Mouse (Mus musculus) testis, adult 2 months (tissue): ENCODE results near the gene Sec1. TPM values are rescaled to one million over a fixed set of nuclear protein-coding genes. Genes with fewer than 3 reads are reported as not detected.

ENCODE experiments used
- H3K27ac ChIP-seq: fragments of 200-500 bp; 2 replicates; pipeline ENCODE4 v1.5.1; 2012; ENCODE audit warnings: low read depth, low read length; ENCODE audit not compliant: control insufficient read depth, insufficient read depth
- H3K27me3 ChIP-seq: fragments of 200-500 bp; 2 replicates; pipeline ENCODE4 v1.6.1; 2012; ENCODE audit warnings: mild to moderate bottlenecking, low read length, moderate library complexity; ENCODE audit not compliant: control insufficient read depth, insufficient read depth
- H3K36me3 ChIP-seq: fragments of 200-500 bp; 2 replicates; pipeline ENCODE4 v1.6.1; 2012; ENCODE audit warnings: mild to moderate bottlenecking, low read length; ENCODE audit not compliant: control insufficient read depth, insufficient read depth
- H3K4me1 ChIP-seq: fragments of 200-500 bp; 2 replicates; pipeline ENCODE4 v1.6.1; 2012; ENCODE audit warnings: low read length; ENCODE audit not compliant: control insufficient read depth, insufficient read depth
- H3K4me3 ChIP-seq: fragments of 200-500 bp; 2 replicates; pipeline ENCODE4 v1.5.1; 2012; ENCODE audit warnings: low read depth, mild to moderate bottlenecking, low read length, moderate library complexity, mixed read lengths; ENCODE audit not compliant: control insufficient read depth
- CTCF ChIP-seq: fragments of 200-500 bp; IDR thresholded peaks from 2 replicates; pipeline ENCODE4 v1.5.1; 2012; ENCODE audit warnings: low read depth, mild to moderate bottlenecking, inconsistent platforms, low read length, moderate library complexity; ENCODE audit not compliant: control insufficient read depth, insufficient read depth, insufficient replicate concordance
- POLR2A ChIP-seq: fragments of 200-500 bp; IDR thresholded peaks from 2 replicates; pipeline ENCODE4 v1.6.1; 2012; ENCODE audit warnings: low read depth, mild to moderate bottlenecking, inconsistent platforms, low read length, moderate library complexity; ENCODE audit not compliant: control insufficient read depth
- polyA plus RNA-seq: library from polyadenylated mRNA; depleted of rRNA; stranded (reverse); fragments of >200 nt; gene quantifications from 2 replicates; pipeline ENCODE4 v1.2.3, GENCODE M21; 2012; rRNA removed

Sec1 gene
- polyA plus RNA-seq, 1 experiment, result 61.0 TPM

- TF ChIP-seq CTCF, result no peak
- no peak for TF ChIP-seq POLR2A
- Histone ChIP-seq H3K27me3 (no peaks in the 10 kb centered on the region), H3K4me3 (no peak overlapping the region), H3K4me1 (peaks cover 14% of the 10 kb centered on the region), H3K27ac (no peak overlapping the region), H3K36me3 (no peaks in the 10 kb centered on the region)
Measured at GRCm38 (mm10) chr7:45637710-45638109, 56.5 kb downstream of the Sec1 start.

DNA sequence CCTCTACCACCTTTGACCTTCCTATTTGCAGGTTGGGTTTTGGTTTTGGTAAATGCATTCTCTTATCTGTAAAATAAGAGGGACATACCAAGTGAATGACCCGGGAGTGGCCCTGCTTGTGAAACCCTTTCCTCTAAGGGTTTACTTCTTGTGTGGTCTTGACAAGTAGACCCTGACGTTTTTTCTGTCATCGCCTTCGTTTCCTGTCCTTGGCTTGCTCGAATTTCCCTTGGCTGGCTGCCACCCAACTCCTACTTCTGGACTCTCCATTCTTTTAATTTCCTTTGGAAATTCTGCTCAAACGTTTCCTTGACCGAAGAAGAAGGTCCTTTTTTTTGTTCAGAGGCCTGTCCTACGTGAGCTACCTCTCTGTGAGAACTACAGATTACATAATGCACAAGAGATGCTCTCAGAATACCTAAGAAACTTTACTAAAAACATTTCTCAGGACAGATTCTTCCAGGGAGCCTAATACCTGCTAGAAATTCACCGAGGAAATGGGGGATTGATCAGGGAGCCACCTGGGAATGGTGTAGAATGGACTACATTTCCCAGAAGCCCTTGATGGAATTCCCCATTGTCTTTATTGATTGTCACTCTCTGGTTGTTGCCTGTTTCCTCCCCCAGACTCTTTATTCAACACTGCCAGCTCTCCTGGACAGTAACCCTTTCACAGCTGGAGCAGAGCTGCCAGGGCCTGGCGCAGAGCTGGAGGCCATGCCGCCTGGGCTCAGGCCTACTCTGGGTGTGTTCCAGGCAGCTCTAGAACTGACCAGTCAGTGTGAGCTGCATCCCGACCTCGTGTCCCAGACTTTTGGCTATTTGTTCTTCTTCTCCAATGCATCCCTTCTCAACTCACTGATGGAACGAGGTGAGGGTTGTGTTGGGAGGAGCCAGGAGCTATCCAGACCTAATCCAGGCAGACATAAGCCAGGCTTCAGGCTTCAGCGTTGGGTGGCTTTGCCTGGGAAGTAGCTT is 58.2 kb downstream of the Sec1 start:
- TF ChIP-seq POLR2A, result no peak
- no peak for TF ChIP-seq CTCF
- H3K36me3 ChIP-seq, result no peaks in the 10 kb centered on the region
- H3K4me1 ChIP-seq, result peaks cover 17% of the 10 kb centered on the region
- H3K27me3 ChIP-seq, result no peaks in the 10 kb centered on the region
- H3K4me3 ChIP-seq, result no peak overlapping the region
- no peak overlapping the region for H3K27ac ChIP-seq

GRCm38 (mm10) chr7:45634946-45635681 is 59.1 kb downstream of the Sec1 start:
- Histone ChIP-seq H3K36me3 (no peaks in the 10 kb centered on the region), H3K4me1 (peaks cover 19% of the 10 kb centered on the region), H3K4me3 (no peak overlapping the region), H3K27ac (no peak overlapping the region), H3K27me3 (no peaks in the 10 kb centered on the region)
- TF ChIP-seq CTCF (no peak), POLR2A (no peak)

- Histone ChIP-seq H3K4me3 (no peak overlapping the region; the same call in 1 of the 2 replicates), H3K36me3 (no peaks in the 10 kb centered on the region), H3K27me3 (no peaks in the 10 kb centered on the region), H3K27ac (no peak overlapping the region), H3K4me1 (peaks cover 23% of the 10 kb centered on the region)
- TF ChIP-seq CTCF, result peak; percentile 15; the same call in 1 of the 2 replicates
- no peak for TF ChIP-seq POLR2A
Measured at GRCm38 (mm10) chr7:45632499-45632898, 61.7 kb downstream of the Sec1 start.

DNA sequence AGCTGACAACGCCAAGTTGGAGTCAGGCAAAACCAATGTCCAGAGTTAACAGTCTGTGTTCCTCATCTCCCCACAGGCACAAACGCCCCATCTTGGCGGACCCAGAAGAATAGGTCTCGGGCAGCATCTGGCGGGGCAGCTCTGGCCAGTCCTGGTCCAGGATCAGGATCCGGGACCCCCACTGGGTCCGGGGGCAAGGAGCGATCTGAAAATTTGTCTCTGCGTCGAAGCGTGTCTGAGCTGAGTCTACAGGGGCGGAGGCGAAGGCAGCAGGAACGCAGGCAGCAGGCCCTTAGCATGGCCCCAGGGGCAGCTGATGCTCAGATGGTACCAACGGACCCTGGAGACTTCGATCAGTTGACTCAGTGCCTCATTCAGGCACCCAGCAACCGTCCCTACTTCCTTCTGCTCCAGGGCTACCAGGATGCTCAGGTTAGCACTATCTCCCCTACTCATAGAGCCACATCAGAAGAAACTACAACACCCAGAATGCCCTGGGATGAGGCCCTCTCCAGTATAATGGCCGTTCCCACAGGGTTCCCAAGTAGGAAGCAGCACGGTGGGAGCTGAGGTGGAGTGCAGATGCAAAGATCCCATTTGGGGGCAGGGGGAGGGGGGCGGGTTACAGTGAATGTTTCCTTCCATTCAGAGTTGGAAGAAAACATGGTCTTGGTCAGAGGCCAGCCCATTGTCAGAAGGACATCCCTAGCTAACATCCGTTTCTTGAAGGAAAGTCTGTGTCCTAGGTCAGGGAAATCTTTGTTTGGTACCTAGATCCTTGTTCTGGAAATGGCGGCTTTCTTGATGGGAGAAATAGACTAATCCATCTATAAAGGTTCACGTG is 63.9 kb downstream of the Sec1 start:
- no peaks in the 10 kb centered on the region for H3K36me3 ChIP-seq
- peaks cover 28% of the 10 kb centered on the region for H3K4me1 ChIP-seq
- H3K27ac ChIP-seq, result no peak overlapping the region
- no peaks in the 10 kb centered on the region for H3K27me3 ChIP-seq
- H3K4me3 ChIP-seq, result no peak overlapping the region
- TF ChIP-seq CTCF, result no peak
- no peak for TF ChIP-seq POLR2A

GRCm38 (mm10) chr7:45628364-45629294 is 65.6 kb downstream of the Sec1 start:
- TF ChIP-seq CTCF, result peak; percentile 81
- peak; percentile 27 for TF ChIP-seq POLR2A

More at GRCm38 (mm10) chr7:45628364-45629294, 65.6 kb downstream of the Sec1 start:
- Histone ChIP-seq H3K36me3 (no peaks in the 10 kb centered on the region), H3K27ac (peak overlapping the region; percentile 12), H3K4me1 (peaks cover 28% of the 10 kb centered on the region), H3K4me3 (peak overlapping the region; percentile 87), H3K27me3 (no peaks in the 10 kb centered on the region)

Other genes starting within 250 kb of the Sec1 start
- 152 and 188 TPM in 2 replicates for gene Ftl1, start 234.5 kb downstream of the Sec1 start, polyA plus RNA-seq
- 24.9 and 26.3 TPM in 2 replicates for gene Bax, start 227.5 kb downstream of the Sec1 start, polyA plus RNA-seq
- 879 and 1,010 TPM in 2 replicates for gene Tulp2, start 212.5 kb downstream of the Sec1 start, polyA plus RNA-seq
- 0.81 TPM in 1 of 2 replicates, not detected in the other for gene Gm45808, start 207.6 kb downstream of the Sec1 start, polyA plus RNA-seq
- 3.0 and 3.4 TPM in 2 replicates for gene Dhdh, start 205.6 kb downstream of the Sec1 start, polyA plus RNA-seq
- 76.4 and 93.9 TPM in 2 replicates for gene Nucb1, start 184.0 kb downstream of the Sec1 start, polyA plus RNA-seq
- gene Ppp1r15a, start 168.1 kb downstream of the Sec1 start, polyA plus RNA-seq, result 5.9 and 8.5 TPM in 2 replicates
- gene Plekha4, start 168.1 kb downstream of the Sec1 start, polyA plus RNA-seq, result 12.6 and 12.9 TPM in 2 replicates
- gene Hsd17b14, start 139.5 kb downstream of the Sec1 start, polyA plus RNA-seq, result 0.37 and 0.45 TPM in 2 replicates
- gene Bcat2, start 124.2 kb downstream of the Sec1 start, polyA plus RNA-seq, result 39.9 and 44.3 TPM in 2 replicates
- gene Fgf21, start 78.9 kb downstream of the Sec1 start, polyA plus RNA-seq, result 3.6 and 3.7 TPM in 2 replicates
- 0.08 and 0.21 TPM in 2 replicates for gene Fut1, start 77.1 kb downstream of the Sec1 start, polyA plus RNA-seq
- gene Izumo1, start 72.6 kb downstream of the Sec1 start, polyA plus RNA-seq, result 77.5 and 95.6 TPM in 2 replicates
- gene Rasip1, start 66.9 kb downstream of the Sec1 start, polyA plus RNA-seq, result 5.1 and 5.4 TPM in 2 replicates
- 0.74 and 1.3 TPM in 2 replicates for gene Mamstr, start 54.4 kb downstream of the Sec1 start, polyA plus RNA-seq
- 0.37 and 0.42 TPM in 2 replicates for gene Fut2, start 28.0 kb downstream of the Sec1 start, polyA plus RNA-seq
- 6.5 and 10.8 TPM in 2 replicates for gene Ntn5, start 10.4 kb downstream of the Sec1 start, polyA plus RNA-seq
- 2.3 and 3.3 TPM in 2 replicates for gene Car11, start 5.4 kb upstream of the Sec1 start, polyA plus RNA-seq
- 11.2 and 12.9 TPM in 2 replicates for gene Dbp, start 10.7 kb upstream of the Sec1 start, polyA plus RNA-seq
- 517 and 652 TPM in 2 replicates for gene Rpl18, start 21.1 kb upstream of the Sec1 start, polyA plus RNA-seq
- gene Sphk2, start 23.6 kb upstream of the Sec1 start, polyA plus RNA-seq, result 33.4 and 34.6 TPM in 2 replicates
- gene Fam83e, start 26.8 kb upstream of the Sec1 start, polyA plus RNA-seq, result 145 and 176 TPM in 2 replicates
- gene Spaca4, start 31.4 kb upstream of the Sec1 start, polyA plus RNA-seq, result 589 and 614 TPM in 2 replicates
- 23.1 and 26.1 TPM in 2 replicates for gene Lmtk3, start 89.3 kb upstream of the Sec1 start, polyA plus RNA-seq
- 8.8 and 9.5 TPM in 2 replicates for gene Sult2b1, start 90.3 kb upstream of the Sec1 start, polyA plus RNA-seq
- gene Cyth2, start 120.2 kb upstream of the Sec1 start, polyA plus RNA-seq, result 149 and 166 TPM in 2 replicates
- 0.06 and 0.11 TPM in 2 replicates for gene Kcnj14, start 130.4 kb upstream of the Sec1 start, polyA plus RNA-seq
- gene Grwd1, start 136.5 kb upstream of the Sec1 start, polyA plus RNA-seq, result 11.2 and 12.1 TPM in 2 replicates
- gene Kdelr1, start 178.4 kb upstream of the Sec1 start, polyA plus RNA-seq, result 67.4 and 82.4 TPM in 2 replicates
- 21.1 and 22.3 TPM in 2 replicates for gene Grin2d, start 184.0 kb upstream of the Sec1 start, polyA plus RNA-seq
- gene Syngr4, start 202.3 kb upstream of the Sec1 start, polyA plus RNA-seq, result 758 and 764 TPM in 2 replicates
- gene Tmem143, start 202.5 kb upstream of the Sec1 start, polyA plus RNA-seq, result 8.1 and 8.8 TPM in 2 replicates
- gene Emp3, start 227.0 kb upstream of the Sec1 start, polyA plus RNA-seq, result 80.7 and 85.0 TPM in 2 replicates
- gene Ccdc114, start 229.7 kb upstream of the Sec1 start, polyA plus RNA-seq, result 19.7 and 26.2 TPM in 2 replicates